Mouse (Mus musculus): ENCODE results near the gene Slc12a8.

GRCm38 (mm10) chr16:33572646-33573045 is 55.5 kb downstream of the Slc12a8 start:
- no peak for TF ChIP-seq CTCF (IDR thresholded peaks at IDR 0.05; ENCODE audit: low read depth, low read length)
- no peak for TF ChIP-seq POLR2A (IDR thresholded peaks at IDR 0.05; ENCODE audit: borderline replicate concordance, low read depth, low read length)
